Mouse (Mus musculus) cerebellum, adult (tissue): Measurements from ENCODE around the gene Hoxc11.

Source experiments
- ATAC-seq: cut with Nextera tagmentation; 2 replicates; pipeline ENCODE4 v1.9.2; 2017; ENCODE audit warnings: mild to moderate bottlenecking, moderate library complexity, mixed read lengths; ENCODE audit not compliant: insufficient number of reproducible peaks, low FRiP score, low TSS enrichment

The Hoxc11 gene

GRCm38 (mm10) chr15:102963671-102964640, 9.7 kb downstream of the Hoxc11 start:
- ATAC-seq: no peak

GRCm38 (mm10) chr15:102965003-102965891, 11.0 kb downstream of the Hoxc11 start:
- ATAC-seq: no peak

- no peak for ATAC-seq
Observed at GRCm38 (mm10) chr15:102965892-102966775, 11.9 kb downstream of the Hoxc11 start.

- ATAC-seq: no peak
Observed at GRCm38 (mm10) chr15:102966776-102967311, 12.6 kb downstream of the Hoxc11 start, which contains the start of gene Hoxc10. Gene Hoxc10, plus strand, starts transcription at chr15:102966796.

- ATAC-seq: no peak
Observed at GRCm38 (mm10) chr15:102967312-102967510, 13.0 kb downstream of the Hoxc11 start, which contains the start of gene Hoxc5. Gene Hoxc5, plus strand, starts transcription at chr15:102967443.

- no peak for ATAC-seq
Observed at GRCm38 (mm10) chr15:102967511-102968397, 13.5 kb downstream of the Hoxc11 start.

GRCm38 (mm10) chr15:102969296-102969695, 15.1 kb downstream of the Hoxc11 start:
- no peak for ATAC-seq

- ATAC-seq: no peak
Observed at GRCm38 (mm10) chr15:102970740-102971139, 16.5 kb downstream of the Hoxc11 start.

- no peak for ATAC-seq
Observed at GRCm38 (mm10) chr15:102972254-102972653, 18.0 kb downstream of the Hoxc11 start.

GRCm38 (mm10) chr15:102972753-102973152, 18.5 kb downstream of the Hoxc11 start:
- no peak for ATAC-seq

- no peak for ATAC-seq
Observed at GRCm38 (mm10) chr15:102975034-102975433, 20.8 kb downstream of the Hoxc11 start.

- ATAC-seq: no peak
Observed at GRCm38 (mm10) chr15:102975688-102976111, 21.5 kb downstream of the Hoxc11 start.

GRCm38 (mm10) chr15:102976171-102976570, 21.9 kb downstream of the Hoxc11 start, which contains the start of gene Hoxc9:
Gene Hoxc9, plus strand, starts transcription at chr15:102976439.
- no peak for ATAC-seq

GRCm38 (mm10) chr15:102976631-102977422, 22.6 kb downstream of the Hoxc11 start:
- ATAC-seq: no peak

GRCm38 (mm10) chr15:102977423-102977974, 23.3 kb downstream of the Hoxc11 start:
- ATAC-seq: no peak

- no peak for ATAC-seq
Observed at GRCm38 (mm10) chr15:102978615-102979515, 24.6 kb downstream of the Hoxc11 start.

GRCm38 (mm10) chr15:102979936-102980335, 25.7 kb downstream of the Hoxc11 start:
- ATAC-seq: no peak
